ENCODE assay signal across 8 mouse cellular contexts in the genomic region with DNA sequence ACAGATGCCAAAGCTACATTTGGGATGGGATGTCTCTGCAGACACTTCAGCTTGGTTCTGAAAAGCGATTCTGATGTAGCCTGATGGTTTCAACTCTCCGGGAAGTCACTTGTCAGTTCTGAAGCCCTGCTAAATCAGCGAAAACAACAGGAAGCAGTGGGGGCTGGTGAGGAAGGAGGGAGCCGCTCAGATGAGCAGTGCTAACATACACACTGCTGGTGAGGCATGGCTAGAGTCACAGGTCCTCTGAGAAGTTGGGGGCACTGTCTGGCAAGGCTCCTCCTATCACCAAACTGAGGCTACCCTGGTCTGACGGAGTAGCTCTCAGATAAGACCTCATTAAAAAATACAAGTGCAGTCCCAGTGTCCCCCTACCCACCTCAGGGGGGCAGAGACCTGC.
DNase-seq lines count a peak whose midpoint lies in the region; ATAC-seq lines count a peak whose summit lies in the region.

No protein-coding gene starts in this region.

- ATAC-seq in heart, embryonic 14.5 days (ENCODE audit: insufficient number of reproducible peaks, insufficient read depth, low FRiP score, low read depth): no peak
- ATAC-seq in embryonic facial prominence, embryonic 11.5 days (replicated peaks; ENCODE audit: insufficient number of reproducible peaks, low FRiP score, low TSS enrichment, low read depth): no peak

- intact Hi-C loops in heart, postnatal 36 days (cut with DNase I): no loop called here

- no peaks in the 10 kb centered on the region for H3K9me3 ChIP-seq in heart, embryonic 14.5 days (ENCODE audit: control insufficient read depth, low read length)
- H3K9me3 ChIP-seq in embryonic facial prominence, embryonic 11.5 days (replicated peaks; ENCODE audit: control insufficient read depth, low read length): no peaks in the 10 kb centered on the region
- H3K9me3 ChIP-seq in midbrain, embryonic 10.5 days (replicated peaks): no peaks in the 10 kb centered on the region

- H3K9ac ChIP-seq in heart, embryonic 14.5 days (ENCODE audit: low read length): no peak overlapping the region
- no peak overlapping the region for H3K9ac ChIP-seq in embryonic facial prominence, embryonic 11.5 days (replicated peaks; ENCODE audit: low read length)

- DNase-seq in heart, postnatal 36 days: no peak
- peak; percentile 33 for DNase-seq in T-cell, adult 2 months (ENCODE audit: low spot score)
- peak; percentile 26 for DNase-seq in embryonic facial prominence, embryonic 11.5 days (ENCODE audit: low spot score)
- DNase-seq in midbrain, embryonic 10.5 days (ENCODE audit: low spot score): peak; percentile 14
- DNase-seq in adipocyte (ENCODE audit: low spot score): no peak
- DNase-seq in right cerebral cortex, adult 2 months (ENCODE audit: low spot score in 2 of 2): no peak
- DNase-seq in ovary, postnatal 36 days (ENCODE audit: low spot score): no peak

- WGBS in heart, embryonic 14.5 days: 14% methylated on average over 5 of the region's 5 CpGs
- 5% methylated on average over 5 of the region's 5 CpGs for WGBS in embryonic facial prominence, embryonic 11.5 days
- WGBS in midbrain, embryonic 10.5 days: 15% methylated on average over 5 of the region's 5 CpGs

- peaks cover 13 to 20% of the 10 kb centered on the region in 2 experiments for H3K4me1 ChIP-seq in heart, embryonic 14.5 days (ENCODE audit: control insufficient read depth in 2 of 2, insufficient read depth in 2 of 2, low read length in 2 of 2)
- H3K4me1 ChIP-seq in embryonic facial prominence, embryonic 11.5 days (ENCODE audit: control insufficient read depth, insufficient read depth, low read length): no peaks in the 10 kb centered on the region; the same call in none of the 2 replicates
- peaks cover 40% of the 10 kb centered on the region for H3K4me1 ChIP-seq in midbrain, embryonic 10.5 days

- no peak overlapping the region for H3K4me3 ChIP-seq in heart, embryonic 14.5 days (ENCODE audit: control insufficient read depth in 1 of 2, insufficient read depth in 1 of 2, low read depth in 1 of 2, low read length in 2 of 2)
- no peak overlapping the region for H3K4me3 ChIP-seq in embryonic facial prominence, embryonic 11.5 days (ENCODE audit: low read depth, low read length)
- H3K4me3 ChIP-seq in midbrain, embryonic 10.5 days: no peak overlapping the region

- H3K36me3 ChIP-seq in heart, embryonic 14.5 days (ENCODE audit: control insufficient read depth, insufficient read depth, low read length): no peaks in the 10 kb centered on the region
- no peaks in the 10 kb centered on the region for H3K36me3 ChIP-seq in embryonic facial prominence, embryonic 11.5 days (replicated peaks; ENCODE audit: control insufficient read depth, insufficient read depth, low read depth, low read length)
- no peaks in the 10 kb centered on the region for H3K36me3 ChIP-seq in midbrain, embryonic 10.5 days

- no peaks in the 10 kb centered on the region for H3K27me3 ChIP-seq in heart, embryonic 14.5 days (ENCODE audit: control insufficient read depth, insufficient read depth, low read length)
- no peaks in the 10 kb centered on the region; the same call in none of the 2 replicates for H3K27me3 ChIP-seq in embryonic facial prominence, embryonic 11.5 days (ENCODE audit: control insufficient read depth, insufficient read depth, low read length)
- peaks cover 38% of the 10 kb centered on the region for H3K27me3 ChIP-seq in midbrain, embryonic 10.5 days (ENCODE audit: low read depth, poor library complexity, severe bottlenecking)

- peak overlapping the region; percentile 66 for H3K4me2 ChIP-seq in heart, embryonic 14.5 days (ENCODE audit: low read length)
- H3K4me2 ChIP-seq in embryonic facial prominence, embryonic 11.5 days (ENCODE audit: low read depth, low read length): no peak overlapping the region

- H3K27ac ChIP-seq in heart, embryonic 14.5 days (replicated peaks in 1 of 2; ENCODE audit: control insufficient read depth in 1 of 2, insufficient read depth in 1 of 2, low read depth in 2 of 2, low read length in 2 of 2): no peak overlapping the region
- no peak overlapping the region for H3K27ac ChIP-seq in embryonic facial prominence, embryonic 11.5 days (replicated peaks; ENCODE audit: low read depth, low read length)
- H3K27ac ChIP-seq in midbrain, embryonic 10.5 days (replicated peaks): no peak overlapping the region

Comparison
In these comparisons a context has a peak if more than half of its experiments do, and no peak if none do; other contexts are left out.
1. DNase-seq: peak in T-cell, adult 2 months (single experiment), embryonic facial prominence, embryonic 11.5 days (single experiment) and midbrain, embryonic 10.5 days (single experiment); none in heart, postnatal 36 days (0 of 2), adipocyte (single experiment), right cerebral cortex, adult 2 months (0 of 2) and ovary, postnatal 36 days (single experiment).